Mouse (Mus musculus): ENCODE data around the gene Pxdn. TPM values are rescaled to one million over a fixed set of nuclear protein-coding genes. Genes with fewer than 3 reads are reported as not detected.

The Pxdn gene
- total and polyA plus RNA-seq, 3 experiments: 0.04 to 0.21 (median 0.14) TPM

- Histone ChIP-seq H3K9me3 (replicated peaks; ENCODE audit: low read length) (no peaks in the 10 kb centered on the region), H3K4me2 (ENCODE audit: insufficient read depth, low read depth, poor library complexity, severe bottlenecking) (no peak overlapping the region), H3K4me1 (ENCODE audit: control insufficient read depth in 1 of 2, insufficient read depth in 2 of 2) (peaks cover 4 to 77% of the 10 kb centered on the region in 2 experiments), H3K27me3 (replicated peaks) (no peaks in the 10 kb centered on the region), H3K4me3 (replicated peaks in 1 of 3; ENCODE audit: low read depth in 2 of 3, low read length in 2 of 3, poor library complexity in 1 of 3) (no peak overlapping the region), H3K36me3 (replicated peaks in 1 of 2; ENCODE audit: control insufficient read depth in 1 of 2, insufficient read depth in 1 of 2, low read length in 1 of 2) (no peaks in the 10 kb centered on the region), H3K27ac (ENCODE audit: insufficient read depth, low read depth) (no peak overlapping the region), H3K9ac (ENCODE audit: insufficient read depth, low read depth) (no peak overlapping the region), H3K79me2 (replicated peaks; ENCODE audit: control insufficient read depth, extremely low read depth, insufficient read depth, poor library complexity, severe bottlenecking) (no peaks in the 10 kb centered on the region)
- in situ Hi-C loops (cut with MboI; ENCODE audit: low pct_ligation_motif_present, low pct_unique_long_range_greater_than_20kb, low sequenced_read_pairs): no loop called here
- no peak for TF ChIP-seq CHD2 (IDR thresholded peaks at IDR 0.05; ENCODE audit: low read length)
- TF ChIP-seq IRF4 (IDR thresholded peaks at IDR 0.05; ENCODE audit: low read depth, low read length): peak; percentile 58; the same call in 1 of the 2 replicates
- TF ChIP-seq TCF12 (IDR thresholded peaks at IDR 0.05; ENCODE audit: low read depth, low read length): peak; percentile 56; the same call in 1 of the 2 replicates
- 0 out of 2 replicates have a peak, but pooled peaks have one; percentile 15 for TF ChIP-seq RCOR1 (conservative IDR thresholded peaks at IDR 0.05; ENCODE audit: low read depth, low read length)
- peak; percentile 47; the same call in 1 of the 2 replicates for TF ChIP-seq MEF2A (IDR thresholded peaks at IDR 0.05; ENCODE audit: borderline replicate concordance, low read depth, low read length)
- dilution Hi-C loops (cut with MboI; ENCODE audit: extremely low pct_ligation_motif_present, extremely low pct_unique_long_range_greater_than_20kb, low sequenced_read_pairs): no loop called here
- DNase-seq (ENCODE audit: extremely low read depth): peak; percentile 78
Measured at GRCm38 (mm10) chr12:29953999-29954398, 16.6 kb downstream of the Pxdn start.

GRCm38 (mm10) chr12:29954464-29954863, 17.1 kb downstream of the Pxdn start:
- Histone ChIP-seq H3K4me2 (ENCODE audit: insufficient read depth, low read depth, poor library complexity, severe bottlenecking) (no peak overlapping the region), H3K4me1 (ENCODE audit: control insufficient read depth in 1 of 2, insufficient read depth in 2 of 2) (peaks cover 4 to 72% of the 10 kb centered on the region in 2 experiments), H3K27ac (ENCODE audit: insufficient read depth, low read depth) (no peak overlapping the region), H3K27me3 (replicated peaks) (no peaks in the 10 kb centered on the region), H3K36me3 (replicated peaks in 1 of 2; ENCODE audit: control insufficient read depth in 1 of 2, insufficient read depth in 1 of 2, low read length in 1 of 2) (no peaks in the 10 kb centered on the region), H3K9ac (ENCODE audit: insufficient read depth, low read depth) (no peak overlapping the region), H3K9me3 (replicated peaks; ENCODE audit: low read length) (no peaks in the 10 kb centered on the region), H3K79me2 (replicated peaks; ENCODE audit: control insufficient read depth, extremely low read depth, insufficient read depth, poor library complexity, severe bottlenecking) (no peaks in the 10 kb centered on the region), H3K4me3 (replicated peaks in 1 of 3; ENCODE audit: low read depth in 2 of 3, low read length in 2 of 3, poor library complexity in 1 of 3) (no peak overlapping the region)
- no peak for TF ChIP-seq KAT2A (IDR thresholded peaks at IDR 0.05; ENCODE audit: insufficient replicate concordance, low read length)
- dilution Hi-C loops (cut with MboI; ENCODE audit: extremely low pct_ligation_motif_present, extremely low pct_unique_long_range_greater_than_20kb, low sequenced_read_pairs) (no loop called here), in situ Hi-C loops (cut with MboI; ENCODE audit: low pct_ligation_motif_present, low pct_unique_long_range_greater_than_20kb, low sequenced_read_pairs) (no loop called here)
- no peak for DNase-seq (ENCODE audit: extremely low read depth)

- no peak for DNase-seq (ENCODE audit: extremely low read depth)
- Histone ChIP-seq H3K4me2 (ENCODE audit: insufficient read depth, low read depth, poor library complexity, severe bottlenecking) (no peak overlapping the region), H3K27ac (ENCODE audit: insufficient read depth, low read depth) (no peak overlapping the region), H3K79me2 (replicated peaks; ENCODE audit: control insufficient read depth, extremely low read depth, insufficient read depth, poor library complexity, severe bottlenecking) (no peaks in the 10 kb centered on the region), H3K4me1 (ENCODE audit: control insufficient read depth in 1 of 2, insufficient read depth in 2 of 2) (peaks cover 4 to 57% of the 10 kb centered on the region in 2 experiments), H3K4me3 (replicated peaks in 1 of 3; ENCODE audit: low read depth in 2 of 3, low read length in 2 of 3, poor library complexity in 1 of 3) (no peak overlapping the region), H3K9me3 (replicated peaks; ENCODE audit: low read length) (no peaks in the 10 kb centered on the region), H3K9ac (ENCODE audit: insufficient read depth, low read depth) (no peak overlapping the region), H3K27me3 (replicated peaks) (no peaks in the 10 kb centered on the region), H3K36me3 (replicated peaks in 1 of 2; ENCODE audit: control insufficient read depth in 1 of 2, insufficient read depth in 1 of 2, low read length in 1 of 2) (no peaks in the 10 kb centered on the region)
- no peak for TF ChIP-seq BHLHE40 (IDR thresholded peaks at IDR 0.05; ENCODE audit: low read depth, low read length)
- TF ChIP-seq ETS1 (conservative IDR thresholded peaks at IDR 0.05; ENCODE audit: low read depth, low read length): no peak
- no peak for TF ChIP-seq TBP (conservative IDR thresholded peaks at IDR 0.05; ENCODE audit: low read depth, low read length)
- TF ChIP-seq PAX5 (IDR thresholded peaks at IDR 0.05; ENCODE audit: low read length): no peak
- TF ChIP-seq ZKSCAN1 (IDR thresholded peaks at IDR 0.05; ENCODE audit: borderline replicate concordance, low read depth, low read length): no peak
- no peak for TF ChIP-seq MEF2A (IDR thresholded peaks at IDR 0.05; ENCODE audit: borderline replicate concordance, low read depth, low read length)
- no peak for TF ChIP-seq MAX (IDR thresholded peaks at IDR 0.05; ENCODE audit: low read length)
- TF ChIP-seq UBTF (IDR thresholded peaks at IDR 0.05; ENCODE audit: low read depth, low read length): no peak
- no peak for TF ChIP-seq USF2 (conservative IDR thresholded peaks at IDR 0.05; ENCODE audit: low read depth, low read length)
- no peak for TF ChIP-seq NRF1 (IDR thresholded peaks at IDR 0.05; ENCODE audit: low read depth, low read length)
- dilution Hi-C loops (cut with MboI; ENCODE audit: extremely low pct_ligation_motif_present, extremely low pct_unique_long_range_greater_than_20kb, low sequenced_read_pairs) (no loop called here), in situ Hi-C loops (cut with MboI; ENCODE audit: low pct_ligation_motif_present, low pct_unique_long_range_greater_than_20kb, low sequenced_read_pairs) (no loop called here)
Measured at GRCm38 (mm10) chr12:29956969-29957368, 19.6 kb downstream of the Pxdn start.

All from CH12.LX (cell line).